Mouse (Mus musculus) forebrain, postnatal 0 days (tissue): ENCODE measurements at regions not wholly inside any gene's neighbourhood (a gene's known extent, or its start where the extent isn't known, plus 50 kb on each side); places are given as distances from the start of the nearest gene placed in this dataset.

Experiments
- ATAC-seq: fragments of 200-750 bp; cut with Nextera tagmentation; 2 replicates; pipeline ENCODE4 v1.8.0; 2017; ENCODE audit warnings: mild to moderate bottlenecking, moderate library complexity
- DNase-seq: peaks from one replicate; pipeline ENCODE4 v3.0.0-alpha.2; 2015
- H3K27ac ChIP-seq: fragments of 300-500 bp; sonication (generic); 2 replicates; pipeline ENCODE4 v1.5.1; 2014; ENCODE audit warnings: low read depth, mild to moderate bottlenecking, antibody characterized with exemption, low read length, moderate library complexity, mixed read lengths
- H3K27me3 ChIP-seq: fragments of 300-500 bp; sonication (generic); 2 replicates; pipeline ENCODE4 v1.6.1; 2014; ENCODE audit warnings: mild to moderate bottlenecking, low read length, mixed read lengths; ENCODE audit not compliant: insufficient read depth
- H3K36me3 ChIP-seq: fragments of 300-500 bp; sonication (generic); 2 replicates; pipeline ENCODE4 v1.6.1; 2014; ENCODE audit warnings: mild to moderate bottlenecking, moderate library complexity; ENCODE audit not compliant: insufficient read depth
- H3K4me1 ChIP-seq: fragments of 300-500 bp; sonication (generic); 2 replicates; pipeline ENCODE4 v1.6.1; 2014; ENCODE audit warnings: antibody characterized with exemption; ENCODE audit not compliant: insufficient read depth
- H3K4me2 ChIP-seq: fragments of 300-500 bp; sonication (generic); 2 replicates; pipeline ENCODE4 v1.6.1; 2014; ENCODE audit warnings: low read depth, mild to moderate bottlenecking, moderate library complexity
- H3K4me3 ChIP-seq: fragments of 300-500 bp; sonication (generic); 2 replicates; pipeline ENCODE4 v1.5.1; 2014; ENCODE audit warnings: low read depth, low read length, mixed read lengths
- H3K9ac ChIP-seq: fragments of 300-500 bp; sonication (generic); 2 replicates; pipeline ENCODE4 v1.6.1; 2014; ENCODE audit warnings: mild to moderate bottlenecking
- H3K9me3 ChIP-seq: fragments of 300-500 bp; sonication (generic); 2 replicates; pipeline ENCODE4 v1.6.1; 2016; ENCODE audit warnings: low read length
- CTCF ChIP-seq: sonication (generic); IDR thresholded peaks from 2 replicates; pipeline ENCODE4 v1.5.1; 2016; ENCODE audit warnings: antibody characterized with exemption, control low read depth, low read depth
- WGBS: fragments of 180-500 bp; shearing (Covaris S2); extraction: QIAGEN DNeasy Blood & Tissue Kit; methylation state at CpG from one replicate; pipeline ENCODE4 v1.1.7; 2014; 5-methylcytosine and 5-hydroxymethylcytosine counted together

DNA sequence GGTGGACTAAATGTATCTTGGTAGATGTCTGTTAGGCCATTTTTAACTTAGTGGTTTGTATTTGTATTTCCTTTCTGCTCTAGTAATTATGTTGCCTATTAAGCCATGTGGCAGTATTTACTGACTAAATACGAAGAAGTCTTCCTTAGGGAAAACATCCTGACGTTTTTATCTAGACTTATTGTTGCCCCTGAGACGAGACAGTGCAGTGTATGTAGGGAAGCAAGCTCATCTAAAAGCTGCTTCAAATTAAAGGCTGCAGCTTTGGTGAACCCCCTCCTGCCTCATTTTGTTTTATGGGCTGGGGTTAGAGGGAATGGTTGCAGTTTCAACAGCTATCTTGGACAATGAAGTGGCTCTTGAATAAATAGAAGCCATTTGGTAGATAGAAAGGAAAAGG lies 54.6 kb upstream of the C1galt1 start:
- Histone ChIP-seq H3K27ac (no peak overlapping the region), H3K4me3 (no peak overlapping the region), H3K27me3 (no peaks in the 10 kb centered on the region), H3K4me2 (no peak overlapping the region), H3K36me3 (no peaks in the 10 kb centered on the region), H3K9me3 (no peaks in the 10 kb centered on the region), H3K9ac (no peak overlapping the region), H3K4me1 (no peaks in the 10 kb centered on the region)
- DNase-seq (no peak), ATAC-seq (no peak)
- 46% methylated on average over 3 of the region's 3 CpGs for WGBS
- no peak for TF ChIP-seq CTCF

- DNase-seq: no peak
- WGBS: 74% methylated on average over 3 of the region's 3 CpGs
- no peak overlapping the region for H3K4me3 ChIP-seq
Observed at GRCm38 (mm10) chr6:7789071-7789470, 55.6 kb upstream of the C1galt1 start.

GRCm38 (mm10) chr6:7785407-7785806 lies 59.2 kb upstream of the C1galt1 start:
- ATAC-seq: no peak
- Histone ChIP-seq H3K4me3 (no peak overlapping the region), H3K4me2 (no peak overlapping the region), H3K36me3 (no peaks in the 10 kb centered on the region), H3K27me3 (no peaks in the 10 kb centered on the region), H3K4me1 (no peaks in the 10 kb centered on the region), H3K9ac (no peak overlapping the region), H3K9me3 (no peaks in the 10 kb centered on the region), H3K27ac (no peak overlapping the region)
- DNase-seq: no peak
- 48% methylated on average over 4 of the region's 4 CpGs for WGBS
- no peak for TF ChIP-seq CTCF

More at GRCm38 (mm10) chr6:7789071-7789470, 55.6 kb upstream of the C1galt1 start:
- H3K4me1 ChIP-seq: no peaks in the 10 kb centered on the region
- no peak for ATAC-seq
- no peaks in the 10 kb centered on the region for H3K36me3 ChIP-seq
- no peaks in the 10 kb centered on the region for H3K27me3 ChIP-seq
- H3K9ac ChIP-seq: no peak overlapping the region
- no peak overlapping the region for H3K4me2 ChIP-seq
- no peaks in the 10 kb centered on the region for H3K9me3 ChIP-seq
- TF ChIP-seq CTCF: no peak
- H3K27ac ChIP-seq: no peak overlapping the region

GRCm38 (mm10) chr6:7783059-7783458 lies 61.6 kb upstream of the C1galt1 start:
- H3K4me1 ChIP-seq: no peaks in the 10 kb centered on the region
- H3K36me3 ChIP-seq: no peaks in the 10 kb centered on the region
- no peaks in the 10 kb centered on the region for H3K27me3 ChIP-seq
- no peak overlapping the region for H3K27ac ChIP-seq
- no peak for ATAC-seq
- 75% methylated on average over 1 of the region's 1 CpGs for WGBS
- no peak for TF ChIP-seq CTCF
- no peaks in the 10 kb centered on the region for H3K9me3 ChIP-seq
- no peak overlapping the region for H3K4me3 ChIP-seq
- no peak for DNase-seq
- H3K4me2 ChIP-seq: no peak overlapping the region
- no peak overlapping the region for H3K9ac ChIP-seq

DNA sequence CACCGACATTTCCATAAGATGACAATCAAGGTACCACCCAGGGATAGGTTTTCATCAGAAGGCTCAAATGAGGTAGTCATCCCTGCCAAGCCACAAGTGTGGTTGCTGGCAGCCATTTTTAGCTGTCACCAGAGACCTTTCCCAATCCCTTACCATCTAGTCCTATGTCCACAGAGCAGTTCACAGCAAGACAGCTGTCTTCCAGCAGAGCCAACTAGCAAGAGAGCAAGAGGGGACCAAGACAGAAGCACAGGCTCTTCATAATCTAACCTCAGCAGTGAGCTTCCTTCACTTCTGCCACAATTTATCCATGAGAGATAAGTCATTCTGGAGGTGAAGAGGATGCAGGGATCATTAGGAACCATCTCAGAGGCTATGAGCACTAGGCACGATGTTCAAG lies 64.7 kb upstream of the C1galt1 start:
- Histone ChIP-seq H3K27me3 (no peaks in the 10 kb centered on the region), H3K4me2 (no peak overlapping the region), H3K27ac (no peak overlapping the region), H3K36me3 (no peaks in the 10 kb centered on the region), H3K9ac (no peak overlapping the region), H3K4me3 (no peak overlapping the region), H3K9me3 (no peaks in the 10 kb centered on the region), H3K4me1 (no peaks in the 10 kb centered on the region)
- no peak for TF ChIP-seq CTCF
- DNase-seq (no peak), ATAC-seq (no peak)
- WGBS: 97% methylated on average over 2 of the region's 2 CpGs

- Histone ChIP-seq H3K4me2 (no peak overlapping the region), H3K4me1 (no peaks in the 10 kb centered on the region), H3K27ac (0 out of 2 replicates have a peak overlapping the region, but pooled peaks have one; percentile 15), H3K9me3 (no peaks in the 10 kb centered on the region), H3K36me3 (no peaks in the 10 kb centered on the region), H3K4me3 (no peak overlapping the region), H3K27me3 (no peaks in the 10 kb centered on the region), H3K9ac (no peak overlapping the region)
- no peak for TF ChIP-seq CTCF
- ATAC-seq: no peak
- 63% methylated on average over 7 of the region's 7 CpGs for WGBS
- DNase-seq: no peak
Observed at GRCm38 (mm10) chr6:7778642-7779404, 65.8 kb upstream of the C1galt1 start.

DNA sequence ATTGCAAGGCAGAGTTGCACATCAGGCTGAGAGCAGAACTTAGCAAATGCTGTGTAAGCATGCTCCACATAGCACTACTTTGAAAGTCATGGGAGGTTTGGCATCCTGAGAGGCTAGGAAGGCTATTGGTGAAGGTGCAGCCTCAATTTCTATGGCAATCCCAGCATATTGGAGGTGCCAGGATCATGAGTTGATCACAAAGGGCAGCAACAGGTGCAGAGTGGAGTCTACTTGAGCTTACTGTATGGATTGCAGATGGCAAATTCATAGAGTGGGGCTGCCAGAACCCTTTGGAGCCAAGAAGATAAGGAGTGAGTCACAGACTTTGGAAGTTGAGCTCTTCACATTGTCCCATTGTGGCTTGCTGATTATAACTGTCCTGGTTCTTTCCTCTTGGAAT lies 75.4 kb upstream of the Asns start:
- H3K9ac ChIP-seq: no peak overlapping the region
- H3K36me3 ChIP-seq: no peaks in the 10 kb centered on the region
- no peak overlapping the region for H3K27ac ChIP-seq
- H3K4me3 ChIP-seq: no peak overlapping the region
- no peaks in the 10 kb centered on the region for H3K9me3 ChIP-seq
- DNase-seq: no peak
- no peaks in the 10 kb centered on the region for H3K4me1 ChIP-seq
- no peaks in the 10 kb centered on the region for H3K27me3 ChIP-seq
- TF ChIP-seq CTCF: no peak
- H3K4me2 ChIP-seq: no peak overlapping the region
- no peak for ATAC-seq
